Mouse (Mus musculus) heart, postnatal 0 days (tissue): Measurements from ENCODE around the gene Ins2.

ENCODE experiments used
- CTCF ChIP-seq: IDR thresholded peaks from 2 replicates; pipeline ENCODE4 v1.5.1; 2016; ENCODE audit warnings: antibody characterized with exemption, control low read depth, low read depth
- EP300 ChIP-seq: IDR thresholded peaks from 2 replicates; pipeline ENCODE4 v1.6.1; 2016; ENCODE audit warnings: antibody characterized with exemption, low read depth

DNA sequence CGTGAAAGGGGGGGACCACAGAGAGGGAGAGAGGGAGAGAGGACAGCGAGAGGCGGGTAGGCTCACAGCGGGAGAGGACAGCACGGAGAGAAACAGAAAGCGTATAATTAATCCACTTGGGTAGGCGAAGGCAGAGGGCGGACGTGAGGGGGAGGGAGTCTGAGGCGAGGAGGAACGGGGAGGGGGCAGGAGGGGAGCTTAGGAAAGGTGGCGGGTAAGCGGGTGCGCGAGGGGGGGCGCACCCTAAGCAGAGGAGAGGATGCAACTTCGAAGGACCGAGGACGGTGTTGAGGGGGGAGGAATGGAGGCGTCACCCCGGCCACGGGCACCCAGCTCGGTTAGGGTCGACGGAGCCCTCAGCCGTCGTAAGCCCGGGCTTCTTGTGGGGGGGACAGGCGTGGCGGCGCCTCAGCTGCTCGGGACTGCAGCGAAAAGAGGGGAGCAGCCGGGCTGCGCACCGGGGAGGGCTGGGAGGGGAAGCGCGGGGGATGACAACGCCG, 84.5 kb downstream of the Ins2 start:
- TF ChIP-seq CTCF (no peak), EP300 (no peak)
